Mouse (Mus musculus) c-Kit-negative CD71-positive TER-119-positive erythroid progenitor cells, embryonic 14.5 days (primary cell): ENCODE results near the gene Hspa1b.
A peak's percentile ranks its signal among the peaks of the same experiment; 100 is the strongest.
"Not testable (repeated sequence)": the region's sequence is repeated elsewhere in the genome, so short reads cannot be mapped to it uniquely, and the experiment has no call there.

Source experiments
- DNase-seq: peaks from one replicate; pipeline ENCODE4 v3.0.0-alpha.2; 2013; ENCODE audit warnings: low read depth, low spot score

Hspa1b gene

DNA sequence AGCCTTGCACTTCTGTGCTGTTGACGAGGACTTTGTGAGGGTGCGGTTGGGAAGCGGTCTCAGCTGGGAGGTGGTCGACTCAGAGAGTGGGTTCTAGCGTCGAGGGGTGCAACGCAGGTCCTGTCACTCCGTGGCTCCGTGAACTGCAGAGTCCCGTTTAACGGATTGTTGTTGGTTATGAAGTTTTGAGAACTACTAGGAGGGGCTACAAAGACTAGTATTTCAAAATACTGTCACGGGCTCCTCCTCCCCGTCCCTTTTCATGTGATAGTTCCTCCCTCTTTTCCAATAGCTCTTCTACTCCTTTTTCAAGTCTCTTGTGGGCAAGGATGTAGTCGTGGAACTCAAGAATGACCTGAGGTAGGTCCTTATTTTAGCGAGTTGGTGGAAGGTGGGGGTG lies 23.3 kb upstream of the Hspa1b start:
- no peak for DNase-seq

DNA sequence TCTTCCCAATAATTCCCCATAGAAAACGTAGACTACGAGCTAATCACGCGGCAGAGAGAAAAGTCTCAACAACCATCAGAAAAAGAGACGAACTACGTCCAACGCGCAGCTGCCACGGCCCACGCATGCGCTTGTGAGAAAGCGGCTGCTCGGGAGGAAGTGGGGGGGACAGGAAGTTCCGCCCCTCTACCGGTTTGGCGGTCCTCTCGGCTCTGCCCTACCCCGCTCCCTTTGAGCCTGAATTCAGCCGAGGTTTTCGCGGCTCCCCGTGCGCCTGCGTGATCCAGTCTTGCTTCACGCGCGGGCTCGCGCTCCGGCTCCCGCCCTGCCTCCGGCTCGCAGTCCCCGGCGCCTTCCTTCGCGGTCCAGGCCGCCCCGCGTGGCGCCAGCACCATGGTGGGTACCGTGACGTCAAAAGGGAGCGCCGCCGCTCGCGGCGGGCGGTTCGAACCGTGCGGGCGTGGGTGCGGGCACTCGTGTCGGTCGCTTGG lies 22.7 kb upstream of the Hspa1b start, which contains the start of gene Lsm2:
TSS of gene Lsm2 (plus strand) at position 173 of the 491 bp plus-strand sequence.
- DNase-seq, result peak; percentile 78

DNA sequence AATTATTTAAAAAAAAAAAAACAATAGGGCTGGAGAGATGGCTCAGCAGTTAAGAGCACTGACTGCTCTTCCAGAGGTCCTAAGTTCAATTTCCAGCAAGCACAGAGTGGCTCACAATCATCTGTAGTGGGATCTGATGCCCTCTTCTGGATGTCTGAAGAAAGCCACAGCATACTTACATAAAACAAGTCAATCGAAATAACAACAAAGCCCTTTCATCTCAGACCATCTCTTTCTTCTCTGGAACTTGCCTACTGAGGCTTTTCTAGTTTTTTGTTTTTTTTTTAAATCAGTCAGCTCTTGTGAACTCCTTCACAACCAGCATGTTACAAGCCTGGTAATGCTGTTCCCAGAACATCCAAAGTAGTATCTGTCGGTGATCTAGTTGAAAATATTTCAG lies 21.6 kb upstream of the Hspa1b start:
- no peak for DNase-seq

DNA sequence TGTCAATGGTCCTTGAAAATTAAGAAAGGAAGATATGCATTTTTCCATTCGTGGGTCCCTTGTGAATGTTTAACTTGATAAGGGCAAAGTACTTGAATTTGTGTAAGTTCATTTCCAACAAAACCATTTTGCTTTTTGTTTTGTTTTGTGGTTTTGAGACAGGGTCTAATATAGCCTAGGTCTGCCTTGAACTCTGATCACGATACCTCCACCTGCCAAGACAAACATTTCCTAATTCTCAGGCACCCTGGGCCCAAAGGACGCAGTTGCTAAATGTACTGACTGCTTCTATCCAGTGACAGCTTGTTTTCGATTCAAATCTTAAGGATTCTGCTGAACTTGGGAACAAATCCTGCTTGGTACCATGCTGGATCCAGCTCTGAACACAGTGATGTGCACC lies 20.6 kb upstream of the Hspa1b start:
- DNase-seq, result no peak

DNA sequence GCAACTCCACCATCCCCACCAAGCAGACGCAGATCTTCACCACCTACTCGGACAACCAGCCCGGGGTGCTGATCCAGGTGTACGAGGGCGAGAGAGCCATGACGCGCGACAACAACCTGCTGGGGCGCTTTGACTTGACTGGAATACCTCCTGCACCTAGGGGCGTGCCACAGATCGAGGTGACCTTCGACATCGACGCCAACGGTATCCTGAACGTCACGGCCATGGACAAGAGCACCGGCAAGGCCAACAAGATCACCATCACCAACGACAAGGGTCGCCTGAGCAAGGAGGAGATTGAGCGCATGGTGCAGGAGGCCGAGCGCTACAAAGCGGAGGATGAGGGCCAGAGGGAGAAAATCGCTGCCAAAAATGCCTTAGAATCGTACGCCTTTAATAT lies 19.2 kb upstream of the Hspa1b start:
- DNase-seq, result no peak

DNA sequence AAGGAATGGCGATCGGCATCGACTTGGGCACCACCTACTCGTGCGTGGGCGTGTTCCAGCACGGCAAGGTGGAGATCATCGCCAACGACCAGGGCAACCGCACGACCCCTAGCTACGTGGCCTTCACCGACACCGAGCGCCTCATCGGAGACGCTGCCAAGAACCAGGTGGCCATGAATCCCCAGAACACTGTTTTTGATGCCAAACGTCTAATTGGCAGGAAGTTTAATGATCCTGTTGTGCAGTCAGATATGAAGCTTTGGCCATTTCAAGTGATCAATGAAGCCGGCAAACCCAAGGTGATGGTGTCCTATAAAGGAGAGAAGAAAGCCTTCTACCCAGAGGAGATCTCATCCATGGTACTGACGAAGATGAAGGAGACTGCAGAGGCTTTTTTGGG lies 18.0 kb upstream of the Hspa1b start:
- no peak for DNase-seq

DNA sequence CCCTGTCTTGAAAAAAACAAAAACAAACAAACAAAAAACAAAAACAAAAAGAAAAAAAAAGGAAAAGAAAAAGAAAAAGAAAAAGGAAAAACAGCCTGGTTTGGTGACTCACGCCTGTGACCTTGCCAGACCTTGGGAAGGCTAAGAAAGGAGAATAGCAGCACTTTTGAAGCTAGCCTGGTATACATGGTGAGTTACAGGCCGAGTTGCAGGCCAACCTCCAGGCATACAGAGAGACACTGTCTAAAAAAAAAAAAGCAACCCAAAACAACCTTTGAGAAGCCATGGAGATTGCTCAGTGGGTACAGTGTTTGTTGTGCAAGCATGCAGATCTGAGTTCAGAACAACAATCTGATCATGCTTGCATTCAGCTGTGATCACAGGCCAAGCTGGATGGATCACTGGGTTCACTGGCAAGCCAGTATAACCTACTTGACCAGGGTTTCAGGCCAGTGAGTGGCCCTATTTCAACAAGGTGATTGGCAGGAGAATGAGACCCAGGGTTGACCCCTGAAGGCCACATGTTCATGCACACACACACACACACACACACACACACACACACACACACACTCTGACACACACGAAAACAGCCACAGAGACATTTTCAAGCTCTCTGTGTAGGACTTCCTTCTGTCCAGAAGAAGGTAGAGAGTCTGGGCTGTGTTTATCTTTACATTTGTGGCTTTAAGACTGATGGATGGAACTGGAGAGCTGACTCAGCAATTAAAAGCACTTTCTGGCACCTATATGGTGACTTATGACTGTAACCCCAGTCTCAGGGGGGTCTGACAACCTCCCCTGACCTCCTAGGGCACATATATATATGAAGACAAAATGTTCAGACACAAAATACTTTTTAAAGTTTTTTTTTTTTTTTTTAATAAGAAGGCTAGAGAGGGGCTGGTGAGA lies 16.8 kb upstream of the Hspa1b start:
- no peak for DNase-seq

DNA sequence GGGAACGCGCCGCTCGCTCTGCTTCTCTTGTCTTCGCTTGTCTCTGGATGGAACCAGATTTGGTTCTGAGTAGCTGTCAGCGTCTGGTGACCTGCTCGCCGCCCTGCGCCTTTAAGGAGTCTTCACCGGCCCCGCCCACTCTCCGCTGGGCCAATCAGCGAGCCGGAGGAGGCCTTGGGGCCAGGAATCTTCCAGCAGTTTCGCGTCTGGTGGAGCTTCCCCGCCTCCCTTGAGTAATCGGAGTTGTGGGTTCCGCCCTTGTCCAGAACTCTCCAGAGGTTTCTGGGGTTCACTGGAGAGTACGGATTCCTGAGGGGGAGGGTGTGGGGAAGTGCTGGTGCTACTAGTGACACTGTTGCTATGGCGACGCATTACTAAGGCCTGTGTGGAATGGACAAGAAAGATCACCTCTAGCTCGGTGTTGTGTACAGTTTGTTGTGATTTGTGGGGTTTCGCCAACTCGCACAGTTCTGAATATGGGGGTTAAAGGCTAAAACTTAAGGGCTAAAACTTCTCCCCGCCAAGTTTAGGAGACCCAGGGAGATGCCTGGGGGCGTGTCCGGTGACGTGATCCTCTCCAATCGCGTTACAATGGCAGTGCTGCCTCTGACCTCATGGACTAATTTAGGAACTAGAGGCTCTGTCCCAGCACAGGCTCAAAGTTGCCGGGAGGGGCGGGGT lies 13.2 kb upstream of the Hspa1b start, which contains the start of the genes Hspa1a and Hspa1l:
TSS of gene Hspa1a (minus strand) at position 88 of the 681 bp plus-strand sequence.
TSS of gene Hspa1l (plus strand) at position 635 of the 681 bp plus-strand sequence.
- DNase-seq, result not testable (repeated sequence)

DNA sequence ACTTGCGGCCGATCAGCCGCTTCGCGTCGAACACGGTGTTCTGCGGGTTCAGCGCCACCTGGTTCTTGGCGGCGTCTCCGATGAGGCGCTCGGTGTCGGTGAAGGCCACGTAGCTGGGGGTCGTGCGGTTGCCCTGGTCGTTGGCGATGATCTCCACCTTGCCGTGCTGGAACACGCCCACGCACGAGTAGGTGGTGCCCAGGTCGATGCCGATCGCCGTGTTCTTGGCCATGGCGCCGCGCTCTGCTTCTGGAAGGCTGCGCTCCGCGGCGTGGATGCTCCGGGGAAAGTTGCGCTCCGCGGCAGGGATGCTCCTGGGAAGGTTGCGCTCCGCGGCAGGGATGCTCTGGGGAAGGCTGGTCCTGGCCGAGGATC lies 12.6 kb upstream of the Hspa1b start:
- not testable (repeated sequence) for DNase-seq

DNA sequence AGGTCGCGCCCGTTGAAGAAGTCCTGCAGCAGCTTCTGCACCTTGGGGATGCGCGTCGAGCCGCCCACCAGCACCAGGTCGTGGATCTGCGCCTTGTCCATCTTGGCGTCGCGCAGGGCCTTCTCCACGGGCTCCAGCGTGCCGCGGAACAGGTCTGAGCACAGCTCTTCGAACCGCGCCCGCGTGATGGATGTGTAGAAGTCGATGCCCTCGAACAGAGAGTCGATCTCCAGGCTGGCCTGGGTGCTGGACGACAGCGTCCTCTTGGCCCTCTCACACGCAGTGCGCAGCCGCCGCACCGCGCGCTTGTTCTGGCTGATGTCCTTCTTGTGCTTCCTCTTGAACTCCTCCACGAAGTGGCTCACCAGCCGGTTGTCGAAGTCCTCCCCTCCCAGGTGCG lies 11.8 kb upstream of the Hspa1b start:
- not testable (repeated sequence) for DNase-seq

DNA sequence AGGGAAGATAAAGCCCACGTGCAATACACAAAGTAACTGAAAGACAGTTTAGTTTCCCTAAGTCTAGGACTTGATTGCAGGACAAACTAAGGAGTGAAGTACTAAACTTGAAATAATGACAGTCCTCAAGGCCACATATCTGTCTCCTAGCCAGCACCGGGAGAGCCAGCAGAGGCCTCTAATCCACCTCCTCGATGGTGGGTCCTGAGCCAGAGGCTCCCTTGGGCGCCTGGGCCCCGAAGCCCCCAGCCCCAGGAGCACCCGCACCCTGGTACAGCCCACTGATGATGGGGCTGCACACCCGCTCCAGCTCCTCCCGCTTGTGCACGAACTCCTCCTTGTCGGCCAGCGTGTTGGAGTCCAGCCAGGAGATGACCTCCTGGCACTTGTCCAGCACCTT lies 10.8 kb upstream of the Hspa1b start, which contains the start of gene Gm20481:
TSS of gene Gm20481 (plus strand) at position 91 of the 400 bp plus-strand sequence.
- DNase-seq, result not testable (repeated sequence)

DNA sequence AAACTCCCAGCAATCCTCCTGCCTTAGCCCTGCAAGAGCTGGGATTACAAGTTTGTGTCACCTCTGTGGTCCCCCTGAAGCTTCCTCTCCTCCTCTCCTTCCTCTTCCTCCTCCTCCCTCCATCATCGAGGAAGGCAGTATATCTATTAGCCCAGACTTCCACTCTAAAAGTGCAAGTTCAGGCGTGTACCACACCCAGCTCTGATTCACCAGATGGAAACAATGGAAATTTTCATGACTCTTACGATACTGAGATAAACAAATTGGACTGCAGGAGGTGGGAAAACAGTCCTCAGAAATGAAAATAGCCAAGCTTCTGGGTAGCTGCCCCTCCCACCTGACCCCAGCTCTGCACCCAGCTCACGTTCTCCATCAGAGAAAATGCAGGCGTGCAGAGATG lies 6.6 kb upstream of the Hspa1b start:
- no peak for DNase-seq

DNA sequence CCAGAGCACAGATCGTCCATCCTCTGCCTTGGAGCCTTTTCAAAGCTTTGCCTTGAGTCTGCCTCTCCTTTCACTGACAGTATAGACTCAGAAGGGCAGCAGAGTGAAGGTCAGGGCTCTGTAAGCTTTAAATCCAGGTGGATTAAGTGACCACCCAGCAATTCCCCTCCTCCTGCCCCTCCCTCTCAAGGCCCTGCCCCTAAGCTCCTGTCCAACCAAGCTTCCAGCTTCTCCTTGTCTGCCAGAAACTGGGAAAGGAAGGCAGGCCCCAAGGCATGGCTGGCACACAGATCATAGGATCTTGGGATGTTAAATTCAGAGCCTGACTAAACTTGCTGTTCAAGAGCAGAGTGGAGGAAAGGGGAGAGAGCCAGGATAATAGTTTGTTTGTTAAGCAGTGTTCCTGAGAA lies 5.6 kb upstream of the Hspa1b start:
- DNase-seq, result no peak

DNA sequence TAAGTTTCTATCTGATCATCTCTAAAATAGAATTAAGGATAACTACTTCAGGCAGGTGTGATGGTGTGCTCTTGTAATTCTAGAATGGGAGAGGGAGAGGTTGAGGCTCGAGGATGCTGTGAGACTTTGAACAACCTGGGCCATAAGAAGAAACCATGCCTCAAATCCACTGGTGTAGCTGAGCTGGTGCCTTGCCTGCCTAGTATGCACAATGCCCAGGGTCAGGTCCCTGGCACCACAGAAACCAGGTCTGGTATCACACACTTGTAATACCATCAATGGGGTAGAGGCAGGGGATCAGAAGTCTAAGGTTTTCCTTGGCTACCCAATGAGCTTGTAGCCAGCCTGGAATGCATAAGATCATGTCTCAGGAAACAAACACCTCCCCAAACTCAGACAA lies 3.8 kb upstream of the Hspa1b start:
- no peak for DNase-seq

DNA sequence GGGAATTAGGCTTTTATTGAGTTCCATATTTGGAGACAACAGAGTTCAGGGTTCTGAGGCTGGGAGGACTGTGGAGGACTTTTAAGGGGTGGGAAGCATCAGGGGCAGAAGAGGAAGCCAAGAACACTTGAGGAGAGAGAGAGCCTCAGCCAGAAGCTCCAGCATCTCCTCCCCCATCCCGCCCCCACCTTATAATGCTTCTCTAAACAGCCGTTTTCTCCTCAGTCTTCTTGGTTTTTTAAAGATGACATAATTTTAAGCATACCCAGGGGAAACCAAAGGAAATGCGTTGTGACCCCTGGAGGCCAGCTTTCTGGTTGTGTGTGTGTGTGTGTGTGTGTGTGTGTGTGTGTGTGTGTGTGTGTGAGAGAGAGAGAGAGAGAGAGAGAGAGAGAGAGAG lies 3.1 kb upstream of the Hspa1b start:
- DNase-seq, result no peak

DNA sequence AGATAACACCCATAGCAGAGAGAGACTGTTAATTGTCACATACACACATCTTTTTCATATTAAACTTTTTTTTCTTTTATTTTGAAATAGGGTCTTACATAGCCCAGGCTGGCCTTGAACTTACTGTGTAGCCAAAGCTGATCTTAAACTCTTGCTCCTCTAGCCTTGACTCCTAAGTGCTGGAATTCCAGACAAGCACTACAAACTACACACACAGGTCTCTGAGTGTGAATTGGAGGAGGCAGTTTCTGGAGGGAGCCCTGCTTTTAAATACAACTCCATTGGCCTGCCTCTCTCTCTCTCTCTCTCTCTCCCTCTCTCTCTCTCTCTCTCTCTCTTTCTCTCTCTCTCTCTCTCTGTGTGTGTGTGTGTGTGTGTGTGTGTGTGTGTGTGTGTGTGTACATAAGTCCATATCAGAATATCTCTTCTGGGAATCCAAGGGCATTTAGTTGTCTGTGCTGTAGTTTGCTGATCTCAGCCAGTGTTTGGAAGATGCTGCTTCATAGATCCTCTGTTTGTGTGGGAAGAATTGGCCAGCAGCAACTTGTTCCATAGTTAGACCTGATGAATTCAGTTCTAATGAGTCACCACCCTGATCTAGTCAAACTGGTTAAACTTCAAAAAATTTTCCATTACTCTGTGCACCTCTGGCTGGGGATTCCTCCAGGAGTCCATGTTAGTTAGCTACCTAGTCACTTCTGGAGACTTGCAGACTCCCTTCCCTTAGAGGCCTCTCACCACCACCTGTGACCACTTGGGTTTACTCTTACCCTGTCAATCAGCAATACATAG lies 1.9 kb upstream of the Hspa1b start:
- no peak for DNase-seq

DNA sequence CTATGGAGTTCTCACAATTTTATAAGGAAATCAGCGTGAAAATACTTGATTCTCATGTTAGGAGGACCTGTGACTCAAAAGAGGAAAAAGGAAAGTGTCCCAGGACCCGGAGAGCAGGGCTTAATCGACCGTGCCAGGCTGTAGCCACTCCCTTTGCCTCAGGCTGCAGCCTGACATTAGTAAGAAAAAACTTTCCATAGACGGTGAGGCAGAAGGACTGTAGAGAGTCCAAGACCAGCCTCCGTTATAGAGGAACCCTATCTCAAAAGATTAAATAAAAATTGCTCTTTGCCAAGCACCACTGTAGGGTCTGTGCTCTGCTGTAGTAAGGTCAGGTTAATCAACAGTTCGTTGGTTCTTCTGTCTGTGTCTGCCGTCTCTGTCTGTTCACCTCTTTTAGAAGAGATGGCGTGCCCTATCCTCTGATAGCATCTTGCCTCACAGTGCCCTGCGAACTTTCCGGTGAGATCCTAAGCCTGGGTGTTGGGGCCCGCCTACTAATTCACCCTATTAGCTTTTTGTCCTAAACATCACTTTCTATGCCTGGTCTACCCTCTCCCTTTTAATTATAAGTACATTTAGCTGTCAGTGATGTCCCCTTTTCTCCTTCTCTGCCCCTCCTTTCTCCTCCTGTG lies 960 bp upstream of the Hspa1b start:
- no peak for DNase-seq

DNA sequence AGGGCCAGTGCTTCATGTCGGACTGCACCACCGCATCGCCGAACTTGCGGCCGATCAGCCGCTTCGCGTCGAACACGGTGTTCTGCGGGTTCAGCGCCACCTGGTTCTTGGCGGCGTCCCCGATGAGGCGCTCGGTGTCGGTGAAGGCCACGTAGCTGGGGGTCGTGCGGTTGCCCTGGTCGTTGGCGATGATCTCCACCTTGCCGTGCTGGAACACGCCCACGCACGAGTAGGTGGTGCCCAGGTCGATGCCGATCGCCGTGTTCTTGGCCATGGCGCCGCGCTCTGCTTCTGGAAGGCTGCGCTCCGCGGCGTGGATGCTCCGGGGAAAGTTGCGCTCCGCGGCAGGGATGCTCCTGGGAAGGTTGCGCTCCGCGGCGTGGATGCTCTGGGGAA lies 306 bp downstream of the Hspa1b start:
- not testable (repeated sequence) for DNase-seq

DNA sequence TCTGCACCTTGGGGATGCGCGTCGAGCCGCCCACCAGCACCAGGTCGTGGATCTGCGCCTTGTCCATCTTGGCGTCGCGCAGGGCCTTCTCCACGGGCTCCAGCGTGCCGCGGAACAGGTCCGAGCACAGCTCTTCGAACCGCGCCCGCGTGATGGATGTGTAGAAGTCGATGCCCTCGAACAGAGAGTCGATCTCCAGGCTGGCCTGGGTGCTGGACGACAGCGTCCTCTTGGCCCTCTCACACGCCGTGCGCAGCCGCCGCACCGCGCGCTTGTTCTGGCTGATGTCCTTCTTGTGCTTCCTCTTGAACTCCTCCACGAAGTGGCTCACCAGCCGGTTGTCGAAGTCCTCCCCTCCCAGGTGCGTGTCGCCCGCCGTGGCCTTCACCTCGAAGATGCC lies 1.1 kb downstream of the Hspa1b start:
- DNase-seq, result not testable (repeated sequence)

DNA sequence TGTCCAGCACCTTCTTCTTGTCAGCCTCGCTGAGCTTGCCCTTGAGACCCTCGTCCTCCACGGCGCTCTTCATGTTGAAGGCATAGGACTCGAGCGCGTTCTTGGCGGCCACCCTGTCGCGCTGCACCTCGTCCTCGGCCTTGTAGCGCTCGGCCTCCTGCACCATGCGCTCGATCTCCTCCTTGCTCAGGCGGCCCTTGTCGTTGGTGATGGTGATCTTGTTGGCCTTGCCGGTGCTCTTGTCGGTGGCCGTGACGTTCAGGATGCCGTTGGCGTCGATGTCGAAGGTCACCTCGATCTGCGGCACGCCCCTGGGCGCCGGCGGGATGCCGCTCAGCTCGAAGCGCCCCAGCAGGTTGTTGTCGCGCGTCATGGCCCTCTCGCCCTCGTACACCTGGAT lies 1.7 kb downstream of the Hspa1b start:
- not testable (repeated sequence) for DNase-seq

DNA sequence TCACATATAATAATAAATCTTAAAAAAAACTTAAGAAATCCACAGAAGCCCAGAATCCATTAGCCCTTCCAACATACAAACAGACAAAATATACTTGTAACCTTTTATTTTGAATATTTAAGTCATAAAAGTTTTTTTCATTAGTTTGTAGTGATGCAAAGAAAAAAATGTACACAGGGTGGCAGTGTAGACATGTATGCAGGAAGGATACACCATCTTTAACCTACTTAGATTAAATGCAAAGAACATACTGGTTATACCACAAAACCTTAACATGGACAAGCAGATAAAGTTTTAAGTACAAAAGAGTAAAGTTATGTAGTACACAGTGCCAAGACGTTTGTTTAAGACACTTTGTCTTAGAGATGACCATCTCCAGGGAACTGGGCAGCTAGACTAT lies 2.7 kb downstream of the Hspa1b start:
- DNase-seq, result no peak
